7 mouse cellular contexts compared by ENCODE assay signal in the genomic region with DNA sequence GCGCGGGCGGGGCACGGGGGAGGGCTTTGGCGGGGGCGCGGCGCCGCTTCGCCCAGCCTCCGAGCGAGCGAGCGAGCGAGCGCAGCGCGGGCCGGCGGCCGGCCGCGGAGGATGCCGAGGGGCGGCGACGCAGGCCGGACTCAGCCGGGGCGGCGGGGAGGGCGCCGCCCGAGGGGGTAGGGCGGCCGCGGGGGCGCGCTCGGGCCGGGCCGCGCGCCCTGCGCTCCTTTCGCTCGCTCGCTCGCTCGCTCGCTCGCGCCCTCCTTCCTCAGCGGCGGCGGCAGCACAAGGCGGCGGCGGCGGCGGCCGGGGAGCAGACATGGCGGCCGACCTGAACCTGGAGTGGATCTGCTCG. TPM values are rescaled to one million over a fixed set of nuclear protein-coding genes. Genes with fewer than 3 reads are reported as not detected.
A peak's percentile ranks its signal among the peaks of the same experiment; 100 is the strongest.
DNase-seq lines count a peak whose midpoint lies in the region; ATAC-seq and TF ChIP-seq lines count a peak whose summit lies in the region.

A gene (plus strand): TSS at position 209 of the 355 bp plus-strand sequence.

- H3K27me3 ChIP-seq in forebrain, embryonic 15.5 days, result no peaks in the 10 kb centered on the region
- no peaks in the 10 kb centered on the region for H3K27me3 ChIP-seq in hindbrain, embryonic 10.5 days (ENCODE audit: insufficient read depth, poor library complexity, severe bottlenecking)

- H3K4me2 ChIP-seq in forebrain, embryonic 15.5 days (replicated peaks), result peak within 1 kb of the TSS; percentile 54

- peak within 1 kb of the TSS; percentile 99 for H3K9ac ChIP-seq in forebrain, embryonic 15.5 days (replicated peaks)

- ATAC-seq in forebrain, embryonic 15.5 days (replicated peaks), result peak; percentile 88

- no peak for TF ChIP-seq POLR2A in bone marrow macrophage, adult 2 months (IDR thresholded peaks at IDR 0.05; ENCODE audit: borderline replicate concordance, low read depth, low read length)

- no peak for TF ChIP-seq CTCF in bone marrow macrophage, adult 2 months (IDR thresholded peaks at IDR 0.05; ENCODE audit: low read depth, low read length)

- peak within 1 kb of the TSS; percentile 79 for H3K4me3 ChIP-seq in bone marrow macrophage, adult 2 months (ENCODE audit: insufficient read depth, low read length)
- peak within 1 kb of the TSS; percentile 95 for H3K4me3 ChIP-seq in forebrain, embryonic 15.5 days
- H3K4me3 ChIP-seq in hindbrain, embryonic 10.5 days, result peak within 1 kb of the TSS; percentile 68

- peak; percentile 85 for DNase-seq in Muller cell, postnatal 12 days (ENCODE audit: inconsistent ontology term)
- DNase-seq in hindbrain, embryonic 10.5 days (ENCODE audit: low spot score), result peak; percentile 80
- peak in 1 of 2 experiments; percentile 36 for DNase-seq in layer of hippocampus, postnatal 14 days (ENCODE audit: low spot score in 2 of 2)
- peak; percentile 54 for DNase-seq in lung, postnatal 25 days (ENCODE audit: low spot score)
- peak; percentile 80 for DNase-seq in retina, embryonic 14.5 days (ENCODE audit: low spot score)

- H3K36me3 ChIP-seq in forebrain, embryonic 15.5 days, result peaks cover 3% of the 10 kb centered on the region; the same call in 1 of the 2 replicates
- peaks cover 8% of the 10 kb centered on the region for H3K36me3 ChIP-seq in hindbrain, embryonic 10.5 days

- H3K27ac ChIP-seq in bone marrow macrophage, adult 2 months (ENCODE audit: insufficient read depth, low read depth, low read length), result no peak within 1 kb of the TSS
- H3K27ac ChIP-seq in forebrain, embryonic 15.5 days (replicated peaks), result peak within 1 kb of the TSS; percentile 95
- H3K27ac ChIP-seq in hindbrain, embryonic 10.5 days, result peak within 1 kb of the TSS; percentile 96

- no peaks in the 10 kb centered on the region for H3K9me3 ChIP-seq in forebrain, embryonic 15.5 days
- peaks cover 4% of the 10 kb centered on the region; the same call in 1 of the 2 replicates for H3K9me3 ChIP-seq in hindbrain, embryonic 10.5 days

- H3K4me1 ChIP-seq in bone marrow macrophage, adult 2 months (ENCODE audit: control insufficient read depth, insufficient read depth, low read length), result no peaks in the 10 kb centered on the region
- H3K4me1 ChIP-seq in forebrain, embryonic 15.5 days, result peaks cover 26% of the 10 kb centered on the region
- peaks cover 24% of the 10 kb centered on the region for H3K4me1 ChIP-seq in hindbrain, embryonic 10.5 days (replicated peaks)

- under 1% methylated on average over 34 of the region's 65 CpGs for WGBS in forebrain, embryonic 15.5 days
- 4% methylated on average over 60 of the region's 65 CpGs for WGBS in hindbrain, embryonic 10.5 days

RNA-seq across cellular contexts. Expression of the gene that starts here (rescaled TPM):
- 2.1 and 3.5 TPM in 2 replicates for polyA plus RNA-seq in bone marrow macrophage, adult 2 months (2012; ENCODE audit: insufficient read depth, insufficient read length, missing spikeins)
- polyA plus RNA-seq in forebrain, embryonic 15.5 days (2015; fragmentation: Nextera tagmentation; extraction: Ambion mirVana), result 31.6 and 32.7 TPM in 2 replicates
- polyA plus RNA-seq in hindbrain, embryonic 10.5 days (2016; fragmentation: Nextera tagmentation; extraction: Ambion mirVana), result 35.5 and 43.1 TPM in 2 replicates
- total RNA-seq in layer of hippocampus, postnatal 14 days (2021), result 10 to 100 TPM; 63.4 to 73.0 TPM
